Mouse (Mus musculus): ENCODE data around the gene Itgal. TPM values are rescaled to one million over a fixed set of nuclear protein-coding genes. Genes with fewer than 3 reads are reported as not detected.

Itgal gene
- total RNA-seq, 4 experiments from 2014 or later, result 0.36 to 0.73 (median 0.53) TPM

- DNase-seq (ENCODE audit: low spot score in 2 of 2), result no peak
Measured at GRCm38 (mm10) chr7:127378310-127378921, 82.4 kb downstream of the Itgal start.

Other genes starting within 250 kb of the Itgal start
- gene Zg16, start 208.9 kb upstream of the Itgal start, total RNA-seq (2022), result not detected
- gene AI467606, start 204.9 kb upstream of the Itgal start, total RNA-seq (2022), result 1 to 10 TPM; 1.2 to 3.7 (median 2.3) TPM
- gene Qprt, start 174.0 kb upstream of the Itgal start, total RNA-seq (2022), result 1 to 10 TPM in 1 of 4 experiments, under 1 TPM in 3; 0.22 to 1.1 (median 0.53) TPM
- under 1 TPM; 0.29 to 0.68 (median 0.46) TPM for gene Spn, start 158.4 kb upstream of the Itgal start, total RNA-seq (2022)
- gene Cd2bp2, start 100.2 kb upstream of the Itgal start, total RNA-seq (2022), result 10 to 100 TPM; 87.4 to 94.4 (median 90.0) TPM
- 100 to 1,000 TPM in 2 of 4 experiments, 10 to 100 TPM in 2; 97.9 to 106 (median 101) TPM for gene Tbc1d10b, start 87.8 kb upstream of the Itgal start, total RNA-seq (2022)
- gene Mylpf, start 87.4 kb upstream of the Itgal start, total RNA-seq (2022), result 1 to 10 TPM; 2.8 to 5.1 (median 3.6) TPM
- gene Zfp553, start 63.2 kb upstream of the Itgal start, total RNA-seq (2022), result 10 to 100 TPM; 20.6 to 21.4 (median 20.9) TPM
- gene Sept1, start 63.1 kb upstream of the Itgal start, total RNA-seq (2022), result 1 to 10 TPM; 2.4 to 7.9 (median 7.0) TPM
- gene Zfp771, start 52.0 kb upstream of the Itgal start, total RNA-seq (2022), result 10 to 100 TPM; 51.6 to 62.9 (median 58.3) TPM
- gene Dctpp1, start 35.6 kb upstream of the Itgal start, total RNA-seq (2022), result 10 to 100 TPM; 16.8 to 21.7 (median 19.5) TPM
- 10 to 100 TPM; 36.9 to 43.1 (median 40.0) TPM for gene Sephs2, start 22.2 kb upstream of the Itgal start, total RNA-seq (2022)
- 10 to 100 TPM; 12.3 to 15.1 (median 13.0) TPM for gene Zfp768, start 49.3 kb downstream of the Itgal start, total RNA-seq (2022)
- 1 to 10 TPM; 7.3 to 9.2 (median 8.1) TPM for gene Zfp747, start 79.8 kb downstream of the Itgal start, total RNA-seq (2022)
- gene 9130019O22Rik, start 90.9 kb downstream of the Itgal start, total RNA-seq (2022), result 1 to 10 TPM; 4.0 to 4.6 (median 4.3) TPM
- 1 to 10 TPM; 6.7 to 8.0 (median 7.2) TPM for gene E430018J23Rik, start 97.4 kb downstream of the Itgal start, total RNA-seq (2022)
- gene Zfp764, start 110.6 kb downstream of the Itgal start, total RNA-seq (2022), result 1 to 10 TPM; 3.5 to 5.8 (median 5.0) TPM
- gene Zfp688, start 125.8 kb downstream of the Itgal start, total RNA-seq (2022), result 10 to 100 TPM; 11.8 to 16.7 (median 14.6) TPM
- 1 to 10 TPM; 4.5 to 7.3 (median 5.5) TPM for gene Zfp689, start 152.9 kb downstream of the Itgal start, total RNA-seq (2022)
- 10 to 100 TPM; 30.0 to 35.5 (median 34.0) TPM for gene Prr14, start 163.4 kb downstream of the Itgal start, total RNA-seq (2022)
- 10 to 100 TPM; 56.2 to 72.2 (median 65.5) TPM for gene Fbrs, start 182.9 kb downstream of the Itgal start, total RNA-seq (2022)
- gene Srcap, start 215.7 kb downstream of the Itgal start, total RNA-seq (2022), result 100 to 1,000 TPM; 118 to 139 (median 120) TPM
- gene Gm42715, start 223.3 kb downstream of the Itgal start, total RNA-seq (2022), result 10 to 100 TPM in 1 of 4 experiments, 1 to 10 TPM in 3; 8.1 to 17.1 (median 9.6) TPM

Data from layer of hippocampus, adult 8-10 months (tissue).